Mouse (Mus musculus) v-Abl transformed pro-B cells (cell line): ENCODE data around the gene Cdr2l.

ENCODE experiments used
- in situ Hi-C, 2 experiments: fragments of 400-800 bp; cut with MboI; formaldehyde crosslinking; loops; one replicate each; pipeline ENCODE4 v1.15.1; 2025; ENCODE audit not compliant: unreplicated experiment in 2 of 2

Gene Cdr2l

DNA sequence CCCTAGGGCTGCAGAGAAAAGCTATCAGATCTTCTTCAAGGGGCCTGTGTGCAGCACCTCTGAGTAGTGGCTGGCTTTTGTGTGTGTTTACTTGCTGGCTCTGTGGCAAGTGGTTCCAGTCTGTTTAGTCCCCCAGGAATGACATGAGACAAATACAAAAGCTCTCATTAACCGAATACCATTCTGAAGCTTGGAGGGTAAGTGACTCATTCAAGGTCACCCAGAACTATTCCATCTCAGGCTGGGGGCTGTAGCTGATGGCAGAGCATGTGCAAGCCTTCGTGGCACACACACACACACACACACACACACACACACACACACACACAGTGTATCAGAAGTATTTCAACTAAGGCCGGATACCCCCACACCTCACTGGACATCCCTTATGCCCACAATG lies 18.4 kb downstream of the Cdr2l start:
- in situ Hi-C loops: loop anchor here (5.0 kb wide), 1 partner anchor 33 kb away; the partner anchor contains the start of gene Hid1 (in 2 of the 2)

GRCm38 (mm10) chr11:115400630-115401391 lies 19.1 kb downstream of the Cdr2l start:
- in situ Hi-C loops: loop anchor here (5.0 kb wide), 1 partner anchor 34 kb away; the partner anchor contains the start of gene Hid1 (in 2 of the 2)

GRCm38 (mm10) chr11:115403338-115404124 lies 21.8 kb downstream of the Cdr2l start, which contains the start of gene Mrpl58:
Gene Mrpl58 (plus strand): TSS chr11:115403752.
- in situ Hi-C loops: loop anchor here (5.0 kb wide), 1 partner anchor 36 kb away; the partner anchor contains the start of gene Hid1 (in 2 of the 2)

DNA sequence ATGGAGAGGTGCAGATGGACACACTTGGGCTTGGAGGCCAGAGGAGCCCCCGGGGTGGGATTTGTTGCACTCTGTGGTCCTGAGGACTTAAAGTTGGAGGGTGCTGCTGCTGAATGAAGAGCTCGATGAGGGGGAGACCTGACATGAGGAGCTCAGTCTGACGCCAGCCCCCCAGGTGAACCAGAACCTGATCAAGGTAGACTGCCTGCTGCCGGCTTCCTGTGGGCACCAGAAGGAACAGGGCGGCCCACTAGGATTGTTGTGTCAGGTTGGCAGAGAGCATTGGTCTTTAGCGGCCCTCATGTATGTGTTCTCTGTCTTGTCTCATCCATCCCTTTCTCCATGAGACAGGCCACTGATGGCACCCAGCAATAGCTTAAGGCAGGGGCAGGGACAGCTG lies 24.0 kb downstream of the Cdr2l start:
- in situ Hi-C loops: no loop called here

GRCm38 (mm10) chr11:115406858-115407401 lies 25.2 kb downstream of the Cdr2l start:
- in situ Hi-C loops: no loop called here

GRCm38 (mm10) chr11:115408266-115408920 lies 26.7 kb downstream of the Cdr2l start:
- in situ Hi-C loops: no loop called here

DNA sequence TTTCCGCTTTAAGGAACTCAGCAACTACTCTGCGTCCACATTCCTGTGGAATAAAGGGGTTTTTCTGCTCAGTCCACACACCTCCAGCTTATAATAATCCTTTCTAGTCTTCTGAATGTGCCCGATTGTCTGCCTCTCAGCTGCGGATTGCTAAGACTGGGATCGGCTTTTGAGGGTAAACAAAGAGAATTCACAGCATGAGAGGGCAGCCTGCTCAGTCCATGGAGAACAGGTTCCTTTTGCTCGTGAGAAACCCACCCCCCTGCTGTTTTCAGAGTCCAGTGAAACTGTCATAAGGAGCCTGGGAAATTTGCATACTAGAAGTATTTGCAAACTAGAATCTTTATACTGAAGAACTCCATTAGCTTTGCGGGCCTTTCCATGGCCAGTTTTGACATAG lies 27.8 kb downstream of the Cdr2l start:
- in situ Hi-C loops: no loop called here

DNA sequence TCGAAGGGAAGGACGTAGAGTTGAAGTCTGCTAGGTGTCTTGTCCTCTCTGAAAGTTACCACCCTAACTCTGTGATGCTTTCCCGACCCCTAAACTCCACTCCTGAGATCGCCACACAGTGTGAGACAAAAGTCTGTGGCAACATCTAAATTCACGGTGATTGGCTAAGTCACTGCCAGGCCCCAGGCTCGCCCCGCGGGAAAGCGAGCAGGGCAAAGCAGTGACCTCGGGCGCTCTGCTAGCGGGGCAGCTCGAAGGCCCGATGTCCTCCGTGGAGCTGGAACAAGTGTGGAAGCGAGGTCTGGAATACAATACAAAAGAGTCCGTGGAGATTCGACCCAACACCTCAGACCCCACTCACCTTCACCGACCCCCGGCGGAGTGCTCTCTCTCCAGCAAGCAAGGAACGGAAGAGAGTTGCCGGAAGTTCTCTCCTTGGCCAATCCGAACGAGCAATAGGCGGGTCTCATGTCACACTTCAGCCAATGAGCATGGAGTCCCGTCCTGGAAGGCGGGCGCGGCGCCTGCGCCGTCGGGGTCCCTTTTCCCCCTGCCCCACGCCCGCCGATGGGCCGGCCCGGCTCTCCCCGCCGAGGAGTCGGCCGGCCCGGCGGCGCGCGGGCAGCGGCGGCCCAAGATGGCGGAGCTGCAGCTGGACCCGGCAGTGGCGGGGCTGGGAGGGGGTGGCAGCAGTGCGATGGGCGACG lies 38.0 kb downstream of the Cdr2l start, which contains the start of the genes Atp5h and Kctd2:
Atp5h (minus strand) TSS at position 432 of the 707 bp plus-strand sequence.
Kctd2 (plus strand) TSS at position 598 of the 707 bp plus-strand sequence.
- in situ Hi-C loops: loop anchor here in 1 of 2 experiments (10.0 kb wide), 1 partner anchor 295 kb away; no protein-coding TSS in a partner anchor

GRCm38 (mm10) chr11:115420336-115421190 lies 38.8 kb downstream of the Cdr2l start:
- in situ Hi-C loops: no loop called here

DNA sequence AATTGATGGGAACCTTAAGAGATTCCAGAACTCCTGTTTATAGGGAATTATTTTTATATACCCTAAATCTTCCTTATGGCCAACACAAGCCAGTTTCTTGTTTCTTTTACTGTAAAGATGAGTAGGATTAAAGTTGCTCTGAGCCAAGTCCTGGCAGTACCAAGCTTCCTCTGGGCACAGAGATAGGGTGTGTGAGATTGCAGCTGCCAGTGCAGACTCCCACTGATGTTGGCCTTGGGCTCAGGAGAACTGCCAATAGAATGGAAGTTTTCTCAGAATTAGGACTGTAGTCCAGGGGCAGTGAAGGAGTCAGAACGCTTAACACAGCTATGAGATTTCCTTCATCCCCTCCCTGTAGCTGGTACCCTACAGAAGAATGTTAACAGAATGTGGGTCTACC lies 39.6 kb downstream of the Cdr2l start:
- in situ Hi-C loops: no loop called here

- in situ Hi-C loops: no loop called here
Observed at GRCm38 (mm10) chr11:115421972-115422371, 40.3 kb downstream of the Cdr2l start.

DNA sequence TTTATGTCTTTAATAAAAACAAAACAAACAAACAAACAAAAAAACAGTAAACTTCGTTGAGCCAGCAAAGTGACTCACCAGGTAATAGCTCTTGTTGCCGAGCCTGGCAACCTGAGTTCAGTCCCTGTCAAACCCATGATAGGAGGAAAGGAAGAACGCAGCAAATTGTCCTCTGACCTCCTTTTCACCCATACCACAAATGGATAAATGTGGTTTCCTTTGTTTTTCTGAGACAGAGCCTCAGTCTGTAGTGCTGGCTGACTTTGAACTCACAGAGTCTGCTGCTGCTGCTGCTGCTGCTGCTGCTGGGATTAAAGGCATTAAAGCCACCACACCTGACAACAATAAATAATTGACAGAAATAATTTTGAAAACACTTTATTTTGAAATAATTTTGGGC lies 41.4 kb downstream of the Cdr2l start:
- in situ Hi-C loops: no loop called here

GRCm38 (mm10) chr11:115424666-115425065 lies 43.0 kb downstream of the Cdr2l start:
- in situ Hi-C loops: loop anchor here in 1 of 2 experiments (5.0 kb wide), 1 partner anchor 48 kb away; no protein-coding TSS in a partner anchor

GRCm38 (mm10) chr11:115425671-115426070 lies 44.0 kb downstream of the Cdr2l start:
- in situ Hi-C loops: loop anchor here in 1 of 2 experiments (5.0 kb wide), 1 partner anchor 47 kb away; no protein-coding TSS in a partner anchor

DNA sequence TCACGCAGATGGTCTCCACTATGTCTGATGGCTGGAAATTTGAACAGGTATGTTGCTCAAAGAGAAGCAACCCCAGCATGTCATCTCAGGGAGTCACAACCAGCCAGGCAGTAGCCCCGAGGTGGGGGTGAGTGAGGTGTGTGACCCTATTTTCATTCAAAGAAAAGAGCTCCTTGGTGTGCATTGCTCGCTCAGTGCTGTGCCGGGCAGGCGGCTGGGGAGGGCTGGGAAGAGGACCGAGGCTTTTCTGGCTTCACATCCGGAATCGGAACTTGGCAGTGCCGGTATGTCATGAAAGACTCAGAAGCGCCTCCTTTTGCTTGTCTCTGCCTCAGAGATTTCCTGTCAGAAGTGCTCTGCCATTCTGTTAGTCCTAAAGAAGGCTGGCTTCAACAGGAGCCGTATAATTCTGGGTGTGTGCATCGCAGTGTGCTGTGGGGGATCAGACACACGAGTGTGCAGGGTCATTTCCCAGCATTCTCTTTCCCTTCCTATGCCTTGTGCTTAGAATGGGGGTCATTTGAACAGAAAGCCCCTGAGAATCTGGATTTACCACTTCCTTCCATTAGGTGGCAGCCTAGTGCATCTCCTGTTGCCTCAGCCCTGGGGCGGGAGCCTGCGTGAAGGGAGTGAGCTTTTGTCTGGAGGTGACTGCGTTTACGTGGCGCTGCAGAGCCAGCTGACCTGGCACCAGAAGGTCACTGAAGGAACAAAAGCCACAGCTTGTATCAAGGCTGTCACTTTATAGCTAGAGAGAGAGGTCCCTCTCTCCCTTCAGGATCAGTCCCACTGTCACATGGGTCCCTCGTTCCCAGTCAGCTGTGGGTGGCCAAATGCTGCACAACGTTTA lies 46.0 kb downstream of the Cdr2l start:
- in situ Hi-C loops: loop anchor here in 1 of 2 experiments (5.0 kb wide), 1 partner anchor 45 kb away; no protein-coding TSS in a partner anchor

DNA sequence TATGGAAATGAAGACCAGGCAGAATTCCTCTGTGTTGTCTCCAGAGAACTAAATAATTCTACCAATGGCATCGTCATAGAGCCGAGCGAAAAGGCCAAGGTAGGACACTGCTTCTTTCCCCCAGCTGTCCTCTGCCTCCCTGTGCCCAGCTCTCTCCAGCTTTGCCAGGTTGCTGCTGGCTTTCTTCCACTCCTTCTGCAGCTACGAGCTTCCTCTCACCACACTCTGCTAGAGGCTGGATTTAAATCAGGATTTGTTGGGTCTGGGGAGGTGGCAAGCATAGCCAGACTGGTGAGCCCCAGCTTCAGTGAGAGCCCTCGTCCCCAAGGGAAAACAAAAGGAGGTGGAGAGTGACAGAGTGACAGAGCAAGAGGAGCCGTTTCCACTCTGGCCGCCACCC lies 47.6 kb downstream of the Cdr2l start:
- in situ Hi-C loops: loop anchor here in 1 of 2 experiments (5.0 kb wide), 1 partner anchor 43 kb away; no protein-coding TSS in a partner anchor

DNA sequence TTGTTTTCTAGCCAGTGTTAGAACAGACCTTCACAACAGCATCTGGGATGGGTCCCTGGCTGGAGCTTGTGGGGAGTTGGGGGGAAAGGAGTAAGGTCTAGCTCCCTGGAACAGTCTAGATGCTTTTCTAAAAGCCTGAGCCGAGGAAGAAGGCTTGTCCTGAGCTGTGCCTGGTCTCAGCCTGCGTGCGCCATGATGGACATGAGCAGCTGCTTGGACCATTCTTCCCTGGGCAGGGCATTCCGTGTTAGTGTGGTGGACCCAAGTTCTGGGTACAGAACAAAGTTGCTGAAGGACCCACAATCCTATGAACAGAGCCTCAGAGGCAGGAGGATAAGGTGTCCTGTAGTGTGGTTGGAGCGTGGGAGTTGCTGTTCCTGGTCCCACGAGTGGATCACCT lies 48.8 kb downstream of the Cdr2l start:
- in situ Hi-C loops: loop anchor here in 1 of 2 experiments (5.0 kb wide), 1 partner anchor 42 kb away; no protein-coding TSS in a partner anchor
